Comparison of ENCODE assay signal across 20 mouse cellular contexts in the genomic region with DNA sequence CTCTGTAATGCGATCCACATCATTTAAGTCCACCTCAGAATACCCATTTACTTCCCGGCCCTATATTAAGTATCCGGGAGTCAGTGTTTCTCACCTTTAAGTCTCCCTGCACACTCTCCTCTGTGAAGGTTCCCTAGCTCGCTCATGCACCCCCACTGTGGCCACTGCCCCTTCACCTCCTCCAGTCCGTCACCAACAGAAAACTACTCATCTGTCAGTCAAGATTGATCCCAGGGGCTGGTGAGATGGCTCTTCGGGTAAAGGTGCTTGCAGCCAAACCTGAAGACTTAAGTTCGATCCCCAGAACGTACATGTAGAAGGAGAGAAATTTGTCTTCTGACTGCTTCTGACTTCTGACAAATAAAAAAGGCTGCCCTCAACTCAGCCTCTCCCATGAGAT. TPM values are rescaled to one million over a fixed set of nuclear protein-coding genes. Genes with fewer than 3 reads are reported as not detected.
"Had no signal": no experiment of that assay in that cellular context is flagged by ENCODE, and none has a peak within 500 bp of the region (broad histone marks: within the 10 kb centered on the region; RNA-seq: fewer than 3 reads in every experiment).

No protein-coding gene starts in this region.

- H3K4me1 ChIP-seq: midbrain, embryonic 13.5 days; midbrain, embryonic 15.5 days; neural tube, embryonic 12.5 days had no signal

- DNase-seq: lung, adult 2 months; lung, postnatal 14 days; lung, postnatal 36 days; right cerebral cortex, postnatal 14 days; thymus, adult 2 months; thymus, postnatal 25 days; thymus, postnatal 4 days had no signal

- H3K4me2 ChIP-seq: lung, embryonic 15.5 days; midbrain, embryonic 11.5 days; midbrain, embryonic 13.5 days; midbrain, embryonic 15.5 days; neural tube, embryonic 12.5 days; stomach, embryonic 15.5 days had no signal

- ATAC-seq: lung, postnatal 0 days; midbrain, embryonic 13.5 days; midbrain, embryonic 15.5 days had no signal

- H3K27me3 ChIP-seq: lung, embryonic 15.5 days; midbrain, embryonic 13.5 days; midbrain, embryonic 15.5 days; neural tube, embryonic 12.5 days; stomach, embryonic 15.5 days had no signal

- H3K27ac ChIP-seq: liver, embryonic 14.5 days; lung, embryonic 15.5 days; macrophage; midbrain, embryonic 13.5 days; midbrain, embryonic 15.5 days; neural tube, embryonic 12.5 days; stomach, embryonic 15.5 days; stomach, postnatal 0 days had no signal

- H3K4me3 ChIP-seq: lung, embryonic 15.5 days; megakaryocyte, embryonic 14.5 days; midbrain, embryonic 13.5 days; midbrain, embryonic 15.5 days; neural tube, embryonic 12.5 days; stomach, embryonic 15.5 days had no signal

- H3K9me3 ChIP-seq: lung, embryonic 15.5 days; megakaryocyte, embryonic 14.5 days; midbrain, embryonic 13.5 days; midbrain, embryonic 15.5 days; neural tube, embryonic 12.5 days; stomach, embryonic 15.5 days had no signal

- H3K9ac ChIP-seq: liver, embryonic 14.5 days; lung, embryonic 15.5 days; midbrain, embryonic 13.5 days; midbrain, embryonic 15.5 days; neural tube, embryonic 12.5 days; stomach, embryonic 15.5 days had no signal

- H3K36me3 ChIP-seq: lung, embryonic 15.5 days; midbrain, embryonic 13.5 days; midbrain, embryonic 15.5 days; neural tube, embryonic 12.5 days; stomach, embryonic 15.5 days had no signal

RNA-seq across cellular contexts. Expression of a gene that starts 2.2 kb away (rescaled TPM):
- total RNA-seq: monocyte, adult 5-6 weeks; neutrophil, adult 5-6 weeks had no signal
- polyA plus RNA-seq: macrophage had no signal
